Mouse (Mus musculus) bone marrow macrophage, adult 2 months (primary cell): ENCODE data around the gene Syngr2.

Source experiments
- CTCF ChIP-seq: IDR thresholded peaks from 2 replicates; pipeline ENCODE4 v1.5.1; 2012; ENCODE audit warnings: low read depth, mild to moderate bottlenecking, low read length, moderate library complexity
- POLR2A ChIP-seq: IDR thresholded peaks from 2 replicates; pipeline ENCODE4 v1.6.1; 2012; ENCODE audit warnings: mild to moderate bottlenecking, low read depth, low read length, borderline replicate concordance

GRCm38 (mm10) chr11:117775540-117775939, 33.9 kb upstream of the Syngr2 start:
- TF ChIP-seq POLR2A: no peak
- no peak for TF ChIP-seq CTCF
